Mouse (Mus musculus): ENCODE results near the gene Usp32.

The Usp32 gene

DNA sequence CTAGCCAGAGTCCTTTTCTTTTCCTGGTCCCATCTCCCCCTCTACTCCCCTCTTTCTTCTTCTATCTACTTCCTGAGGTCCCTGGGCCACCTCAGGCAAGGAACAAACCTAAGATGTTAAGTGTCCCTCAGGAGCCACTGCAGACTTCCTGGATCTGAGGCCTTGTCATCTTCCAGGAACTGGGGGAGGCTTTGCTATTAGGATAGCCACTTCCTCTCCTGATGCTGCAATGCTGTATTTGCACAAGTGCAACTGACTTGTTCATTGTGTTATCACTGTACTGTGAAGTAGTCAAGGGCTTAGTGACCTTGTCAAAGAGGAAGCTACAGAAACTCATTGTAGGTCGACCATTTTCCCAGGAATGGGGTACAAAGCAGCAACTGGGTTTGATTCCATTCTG is 160.6 kb downstream of the Usp32 start:
- DNase-seq (ENCODE audit: low spot score) = no peak

DNA sequence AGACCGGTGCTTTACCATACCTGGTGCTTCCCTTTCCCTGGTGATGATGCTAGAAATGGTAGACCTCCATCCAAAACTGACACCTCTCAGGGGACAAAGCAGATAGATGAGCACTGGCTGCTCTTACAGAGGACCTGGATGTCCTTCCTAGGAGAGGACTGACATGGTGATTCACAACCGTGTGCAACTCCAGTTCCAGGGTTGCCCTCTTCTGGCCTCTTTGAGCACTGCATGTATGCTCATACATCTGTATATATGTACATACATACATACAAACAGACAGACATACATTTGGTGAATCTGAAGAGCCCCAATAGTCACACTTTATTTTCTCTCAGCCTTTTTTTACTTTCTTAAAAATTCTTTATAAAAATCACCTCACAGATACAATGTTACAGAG is 161.8 kb downstream of the Usp32 start:
- peak; percentile 39 for DNase-seq (ENCODE audit: low spot score)

DNA sequence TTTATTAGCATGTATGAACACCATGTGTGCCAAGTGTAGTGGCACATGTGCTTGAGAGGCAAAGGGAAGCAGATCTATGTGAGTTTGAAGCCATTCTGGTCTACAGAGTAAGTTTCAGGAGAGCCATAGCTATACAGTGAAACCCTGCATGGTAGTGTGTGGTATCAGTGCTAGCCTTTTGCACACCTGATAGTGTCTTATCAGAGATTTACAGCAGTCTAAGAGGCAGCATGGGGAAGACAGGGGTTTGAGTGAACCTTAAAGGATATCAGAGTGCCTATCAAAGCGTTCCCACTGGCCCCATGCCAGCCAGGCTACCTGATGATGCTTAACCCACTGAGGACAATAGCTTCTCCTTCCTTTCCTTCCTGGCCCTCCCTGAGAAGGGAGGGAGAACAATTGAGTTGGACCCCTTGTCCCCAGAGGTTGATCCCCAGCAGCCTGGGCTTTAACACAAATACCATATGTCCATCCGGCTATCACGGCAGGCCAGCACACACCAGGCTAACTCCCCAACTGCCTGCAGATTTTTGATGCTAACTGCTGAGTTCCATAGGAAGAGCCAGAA is 162.5 kb downstream of the Usp32 start:
- DNase-seq (ENCODE audit: low spot score) = no peak

DNA sequence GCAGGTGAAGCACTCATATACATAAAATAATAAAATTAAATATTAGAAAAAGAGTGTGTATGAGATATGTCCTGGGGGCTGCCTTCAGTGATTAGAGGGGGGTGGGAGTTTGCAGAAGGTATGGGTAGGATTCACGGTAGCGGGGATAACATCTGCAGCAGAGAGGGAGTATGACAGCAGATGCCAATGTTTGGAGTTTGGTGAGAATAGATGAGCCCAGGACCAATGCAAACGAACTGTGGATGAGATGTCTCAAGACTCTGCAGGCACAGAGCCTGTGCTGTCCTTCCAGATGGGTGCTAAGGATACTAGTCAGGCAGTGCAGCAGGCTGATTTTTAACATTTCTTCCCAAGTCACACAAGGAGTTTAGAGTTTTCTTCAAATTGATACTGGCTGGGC is 163.3 kb downstream of the Usp32 start:
- no peak for DNase-seq (ENCODE audit: low spot score)

DNA sequence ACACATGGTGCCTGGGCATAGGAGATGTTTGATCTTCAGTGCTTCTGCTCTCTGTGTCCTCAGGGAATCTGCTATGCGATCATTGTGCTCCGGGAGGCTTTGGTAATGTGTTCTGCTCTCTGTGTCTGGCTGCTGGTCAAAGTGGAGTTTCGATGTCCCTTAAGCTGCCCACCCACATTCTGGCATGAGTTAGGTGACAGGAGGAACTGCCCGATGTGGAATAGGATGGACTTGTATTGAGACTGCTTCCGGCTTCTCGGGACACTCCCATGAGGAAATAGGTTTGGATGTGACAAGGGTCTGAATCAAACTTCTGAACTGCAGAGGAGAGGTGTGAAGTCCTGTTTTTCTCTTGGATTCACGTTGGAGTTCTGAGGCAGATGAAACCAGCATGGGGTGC is 165.4 kb downstream of the Usp32 start:
- DNase-seq (ENCODE audit: low spot score) = no peak

DNA sequence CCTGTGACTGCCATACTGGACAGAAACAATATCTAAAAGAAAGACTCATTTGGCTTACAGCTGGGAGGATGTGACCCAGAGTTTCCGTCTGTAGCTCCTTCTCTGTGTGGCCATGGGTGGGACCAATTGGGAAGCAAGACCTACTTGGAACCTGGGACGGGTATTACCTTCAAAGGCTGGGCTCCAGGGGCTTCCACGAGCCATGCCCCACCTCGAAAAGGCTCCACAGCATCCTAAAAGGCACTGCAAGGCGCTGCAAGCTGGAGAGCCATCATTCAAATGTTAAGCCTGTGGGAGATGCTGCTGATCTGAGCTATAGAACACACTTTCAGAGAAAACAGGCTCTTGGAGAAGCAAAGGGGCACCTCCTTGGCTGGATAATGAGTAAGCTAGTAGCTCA is 166.3 kb downstream of the Usp32 start:
- DNase-seq (ENCODE audit: low spot score) = no peak

DNA sequence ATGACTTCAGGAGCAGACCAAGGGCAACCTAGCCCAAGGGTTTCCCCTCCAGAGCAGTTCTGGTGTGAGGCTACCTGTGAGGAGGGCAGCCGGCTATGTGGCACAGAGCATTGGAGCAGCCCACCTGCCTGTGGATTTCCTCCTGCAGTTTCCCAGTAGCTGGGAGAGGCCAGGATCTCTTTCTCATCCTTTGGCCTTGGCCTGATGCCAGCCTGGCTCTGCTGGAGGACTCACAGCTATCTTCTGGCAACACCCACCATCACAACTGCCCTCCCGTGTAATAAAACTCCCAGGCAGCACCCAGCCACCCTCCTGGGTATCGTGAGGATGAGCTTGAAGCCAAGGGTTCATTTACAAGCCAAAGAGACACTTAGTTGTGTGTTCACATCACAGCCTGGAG is 167.9 kb downstream of the Usp32 start:
- DNase-seq (ENCODE audit: low spot score) = no peak

DNA sequence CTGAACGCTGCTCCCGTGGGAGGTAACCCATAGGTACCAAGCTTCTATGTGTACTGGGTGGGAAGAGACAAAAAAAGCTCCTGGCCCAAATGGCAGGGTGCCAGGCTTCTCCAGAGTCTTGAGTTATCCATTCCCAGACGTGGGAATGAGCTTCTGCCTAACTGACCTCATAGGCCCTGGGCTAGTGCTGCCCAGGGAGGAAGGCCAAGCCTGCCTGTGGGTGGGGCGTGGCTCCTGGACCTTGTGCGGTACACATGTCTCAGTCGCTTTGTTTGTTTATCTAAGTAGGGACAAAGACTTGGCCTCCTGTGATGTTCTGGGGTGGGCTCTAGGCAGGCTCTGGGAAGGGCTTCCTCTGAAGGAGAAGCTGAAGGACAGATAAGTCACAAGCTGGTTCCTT is 171.2 kb downstream of the Usp32 start:
- DNase-seq (ENCODE audit: low spot score) = no peak

DNA sequence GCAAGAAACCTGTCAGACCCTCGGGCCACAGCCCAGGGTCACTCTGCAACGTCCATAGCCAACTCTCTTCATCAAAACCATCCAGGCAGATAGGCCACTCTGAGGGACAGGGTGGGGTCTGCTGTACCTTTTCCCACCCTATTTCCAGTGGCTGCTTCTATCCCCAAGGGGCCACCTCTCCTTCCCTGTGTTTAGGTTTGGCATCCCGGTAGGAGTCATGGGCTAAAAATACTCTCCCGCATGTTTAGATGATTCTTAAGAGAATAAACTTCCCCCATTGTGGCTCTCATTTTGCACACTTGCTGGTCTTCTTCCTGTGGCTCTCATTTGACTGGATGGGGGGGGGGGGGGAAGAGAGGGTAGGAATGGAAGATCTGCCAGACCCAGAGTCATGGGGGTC is 171.7 kb downstream of the Usp32 start:
- no peak for DNase-seq (ENCODE audit: low spot score)

DNA sequence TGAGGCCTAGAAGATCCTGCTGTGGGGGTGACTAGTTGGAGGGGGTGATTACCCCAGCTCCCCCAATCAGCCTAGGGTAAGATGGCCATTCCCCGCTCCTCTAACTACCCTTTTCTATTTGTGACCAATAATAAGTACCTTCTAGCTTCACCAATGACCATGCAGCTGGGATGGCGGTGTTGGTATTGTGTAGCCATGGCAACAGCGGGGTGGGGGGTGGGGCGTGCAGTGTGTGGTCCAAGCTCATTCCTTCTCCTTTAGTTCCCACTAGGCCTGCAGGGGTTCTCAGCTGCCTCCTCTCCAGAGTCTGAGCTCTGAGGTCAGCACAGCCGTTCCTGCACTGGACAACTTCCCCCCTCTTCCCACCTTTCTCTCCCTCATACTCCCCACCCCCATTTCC is 172.8 kb downstream of the Usp32 start:
- DNase-seq (ENCODE audit: low spot score) = no peak

DNA sequence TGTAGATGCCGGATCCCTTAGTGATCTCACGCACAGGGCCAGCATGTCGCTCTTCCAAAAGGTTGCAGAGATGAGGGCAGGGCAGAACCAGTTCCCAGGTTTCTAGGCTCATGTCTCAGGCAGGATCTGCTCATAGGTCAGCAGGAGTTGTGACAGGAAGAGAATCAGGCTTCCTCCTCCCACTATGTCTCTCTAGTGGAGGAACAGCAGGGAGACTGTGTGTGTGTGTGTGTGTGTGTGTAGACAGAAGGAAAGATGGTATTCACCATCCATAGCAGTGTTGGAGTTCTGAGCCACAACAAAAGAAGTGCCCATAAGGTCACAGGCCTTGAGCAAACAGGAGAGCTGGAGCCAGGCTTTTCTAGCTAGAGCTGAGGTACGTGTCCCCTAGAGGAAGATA is 173.3 kb downstream of the Usp32 start:
- no peak for DNase-seq (ENCODE audit: low spot score)

DNA sequence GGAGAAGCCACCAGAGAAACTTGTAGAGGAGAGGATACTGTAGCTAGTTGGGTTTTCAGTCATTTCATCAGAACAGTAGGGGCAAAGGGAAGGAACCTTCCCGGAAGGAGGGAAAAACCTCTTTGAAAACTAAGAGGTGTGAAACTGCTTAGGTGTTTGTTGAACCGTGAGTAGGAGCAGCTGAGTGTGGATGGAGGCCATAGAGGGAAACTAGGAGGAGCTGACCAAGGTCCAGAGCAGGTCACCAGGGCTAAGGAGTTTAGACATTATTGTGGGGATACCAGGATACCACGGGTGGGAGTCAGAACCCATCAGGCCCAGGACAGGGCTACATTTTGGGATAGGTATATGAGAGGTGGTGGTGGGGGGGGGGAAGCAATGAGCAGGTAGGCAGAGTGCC is 176.4 kb downstream of the Usp32 start:
- no peak for DNase-seq (ENCODE audit: low spot score)

DNA sequence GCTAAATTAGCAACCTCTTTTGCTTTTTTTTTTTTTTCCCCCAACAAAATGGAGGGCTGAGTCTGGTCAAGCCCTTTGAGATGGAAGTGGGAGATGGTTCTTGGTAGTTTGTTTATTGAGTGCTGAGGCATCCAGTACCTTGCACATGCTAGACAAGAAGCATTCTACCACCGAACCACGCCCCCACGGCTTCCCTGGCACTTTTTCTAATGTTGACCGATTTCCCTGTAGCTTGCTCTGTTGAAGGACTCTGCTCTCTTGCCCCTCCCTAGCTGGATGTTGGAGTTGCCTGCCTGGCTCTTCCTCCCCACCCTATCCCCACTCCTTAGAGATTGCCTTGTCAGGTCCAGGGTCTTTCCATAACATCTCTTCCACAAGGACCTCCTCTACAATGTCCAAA is 177.4 kb downstream of the Usp32 start:
- no peak for DNase-seq (ENCODE audit: low spot score)

DNA sequence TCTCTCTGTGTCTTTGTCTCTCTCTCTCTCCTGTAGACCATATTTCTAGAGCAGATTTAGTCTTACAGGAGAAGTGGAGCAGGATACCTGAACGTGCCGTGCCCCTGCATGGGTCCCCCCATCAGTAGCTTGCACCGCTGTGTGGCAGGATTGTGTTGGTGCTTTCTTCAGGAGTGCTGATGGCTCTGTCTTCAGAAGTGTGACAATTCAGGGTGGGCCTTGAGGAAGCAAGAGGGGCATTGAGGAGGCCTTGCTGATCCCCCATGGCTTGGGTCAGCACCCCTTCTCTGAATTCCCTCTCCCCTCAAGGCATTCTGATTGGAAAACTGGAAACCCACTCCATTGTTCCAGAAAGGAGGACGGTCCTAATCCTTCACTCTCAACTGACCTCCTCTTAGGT is 178.4 kb downstream of the Usp32 start:
- no peak for DNase-seq (ENCODE audit: low spot score)

DNA sequence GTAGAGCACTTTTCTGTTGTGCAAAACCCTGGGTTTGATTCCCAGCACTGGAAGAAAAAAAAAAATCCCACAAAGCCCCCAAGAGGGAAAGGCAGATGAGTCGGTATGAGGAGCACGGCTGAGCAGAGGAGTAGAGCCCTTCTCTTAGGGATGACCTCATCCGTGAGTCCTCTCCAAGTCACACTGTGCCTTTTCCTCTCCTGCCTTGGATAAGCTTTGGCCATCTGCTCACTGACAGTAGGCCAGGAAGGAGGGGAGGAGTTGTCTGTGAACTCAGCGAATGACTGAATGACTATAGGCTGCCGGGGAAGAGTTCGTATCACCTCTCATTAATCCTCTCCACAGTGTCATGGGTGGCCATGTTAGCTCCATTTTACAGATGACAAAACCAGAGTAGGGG is 179.2 kb downstream of the Usp32 start:
- DNase-seq (ENCODE audit: low spot score) = no peak

DNA sequence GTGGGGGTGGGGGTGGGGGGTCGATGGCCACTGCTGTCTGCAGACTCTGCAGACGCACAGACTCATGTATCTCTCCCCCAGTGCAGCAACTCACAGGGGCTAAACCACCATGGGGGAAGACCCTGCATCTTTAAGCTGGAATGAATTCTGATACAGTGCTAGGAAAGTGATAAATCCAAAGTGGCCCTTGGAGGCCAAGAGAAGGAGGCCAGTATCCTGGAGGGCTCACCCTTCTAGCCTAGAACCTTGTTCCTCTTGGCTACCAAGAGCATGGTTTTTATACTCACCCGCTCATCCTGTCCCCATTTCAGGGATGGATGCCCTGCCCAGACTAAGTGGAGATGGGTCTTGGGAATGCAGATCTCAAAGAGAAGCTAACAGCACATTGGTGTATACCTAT is 179.7 kb downstream of the Usp32 start:
- no peak for DNase-seq (ENCODE audit: low spot score)

DNA sequence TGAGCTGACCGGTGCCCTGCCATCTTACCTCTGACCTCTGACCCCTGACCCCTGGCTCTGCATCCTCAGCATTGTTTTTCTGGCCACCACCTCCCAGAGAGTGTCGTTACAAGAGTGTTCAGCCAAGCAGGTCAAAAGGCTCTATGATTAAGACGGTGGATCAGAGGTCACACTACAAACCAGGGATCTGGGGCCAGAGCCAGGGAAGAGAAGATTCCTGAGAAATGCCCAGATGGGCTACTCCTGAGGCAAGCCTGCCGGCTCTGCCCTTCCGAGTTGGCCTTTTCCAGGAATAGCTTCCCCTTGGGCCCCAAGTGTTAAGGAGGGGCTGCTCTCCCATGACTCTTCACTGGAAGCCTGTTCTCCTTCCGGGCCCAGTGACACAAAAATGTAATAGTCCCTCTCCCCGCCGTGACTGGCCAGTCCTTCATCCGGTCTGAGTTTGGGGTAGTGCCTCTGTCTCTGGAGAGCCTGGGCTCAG is 180.2 kb downstream of the Usp32 start:
- no peak for DNase-seq (ENCODE audit: low spot score)

DNA sequence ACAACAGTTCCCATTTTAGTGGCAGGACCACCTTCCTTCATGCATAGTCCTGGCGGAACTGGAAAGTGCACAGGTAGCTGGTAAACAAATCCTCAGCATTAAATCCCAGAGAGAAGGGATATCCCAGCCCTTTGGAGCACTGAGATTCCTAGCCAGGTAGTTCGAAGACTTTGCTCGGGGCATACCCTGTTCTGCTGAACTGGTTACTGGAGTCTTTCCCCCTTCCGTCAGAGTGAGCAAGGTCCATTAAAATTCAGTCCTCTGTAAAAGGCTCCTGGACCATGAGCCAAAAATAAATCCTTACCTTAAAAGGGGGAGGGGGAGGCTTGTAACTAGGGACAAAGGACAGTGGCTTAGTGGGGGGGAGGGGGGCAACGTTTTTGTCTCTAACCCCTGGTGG is 180.8 kb downstream of the Usp32 start:
- no peak for DNase-seq (ENCODE audit: low spot score)

DNA sequence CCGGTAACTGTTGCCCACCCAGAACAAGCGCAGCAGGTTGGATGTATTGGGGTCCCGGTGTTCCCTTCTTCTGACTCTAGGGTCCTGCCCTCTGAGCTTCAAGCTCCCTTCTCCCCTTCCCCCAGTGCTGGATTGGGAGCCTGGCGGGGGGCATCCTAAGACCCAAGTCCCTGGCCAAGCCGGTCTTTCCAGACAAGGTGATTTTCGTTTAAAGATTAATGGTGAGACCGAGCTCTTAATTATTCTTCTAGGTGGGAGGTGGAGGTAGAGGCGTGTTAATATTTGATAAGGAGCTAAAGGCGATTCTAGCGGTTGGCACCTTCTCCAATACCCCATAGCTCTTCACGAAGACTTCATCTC is 181.7 kb downstream of the Usp32 start:
- DNase-seq (ENCODE audit: low spot score) = no peak

DNA sequence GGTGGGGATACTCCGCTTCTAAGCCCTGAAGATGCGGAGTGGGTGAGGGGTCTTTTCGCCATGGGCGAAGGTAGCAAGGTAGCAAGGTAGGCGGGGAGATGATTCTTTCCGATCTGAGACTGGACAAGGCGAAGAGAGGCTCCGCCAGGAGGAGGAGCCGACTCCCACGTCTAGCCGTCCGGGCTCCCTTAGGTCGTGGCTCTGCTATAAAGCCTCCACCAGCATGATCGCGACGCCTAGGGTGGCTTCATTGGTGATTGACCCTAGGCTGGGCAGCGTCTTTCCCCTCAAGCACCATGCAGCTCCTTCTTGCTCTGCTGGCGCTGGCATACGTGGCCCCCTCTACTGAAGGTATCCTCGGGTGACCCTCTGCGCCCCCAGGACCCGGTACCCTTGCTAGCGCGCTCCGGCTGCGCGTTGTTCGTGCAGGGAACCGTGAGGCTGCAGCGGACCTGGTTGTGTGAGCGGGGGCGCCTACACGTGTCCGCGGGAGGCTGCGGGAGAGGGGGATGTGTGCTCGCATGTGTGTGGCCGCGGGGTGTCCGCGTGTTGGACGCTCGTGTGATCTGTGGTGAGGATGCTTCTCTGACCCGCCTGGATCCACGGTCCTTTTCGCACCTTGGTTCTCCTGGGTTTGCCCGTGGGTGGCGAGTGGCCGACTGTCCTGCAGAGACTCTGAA is 182.2 kb downstream of the Usp32 start, which contains the start of gene Car4:
Car4 (plus strand) TSS at position 196 of the 680 bp plus-strand sequence.
- no peak for DNase-seq (ENCODE audit: low spot score)

DNA sequence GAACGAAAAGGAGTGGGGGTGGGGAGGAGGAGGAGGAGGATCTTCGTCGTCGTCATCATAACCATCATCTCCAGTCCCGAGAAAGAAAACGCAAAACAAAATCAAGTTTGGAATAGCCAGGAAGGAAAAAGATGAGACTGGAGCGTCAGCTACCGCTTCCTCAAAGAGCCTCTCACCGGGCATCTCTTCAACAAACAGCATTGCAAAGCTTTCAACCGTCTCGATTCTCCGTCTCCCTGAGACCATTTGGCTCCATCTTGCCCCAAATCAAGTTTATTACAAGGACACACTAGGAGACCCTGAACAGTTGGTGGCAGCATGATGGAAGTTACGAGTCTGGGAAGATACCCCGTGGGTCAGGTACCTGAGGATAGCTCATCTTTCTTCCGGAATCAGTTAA is 182.8 kb downstream of the Usp32 start:
- no peak for DNase-seq (ENCODE audit: low spot score)

DNA sequence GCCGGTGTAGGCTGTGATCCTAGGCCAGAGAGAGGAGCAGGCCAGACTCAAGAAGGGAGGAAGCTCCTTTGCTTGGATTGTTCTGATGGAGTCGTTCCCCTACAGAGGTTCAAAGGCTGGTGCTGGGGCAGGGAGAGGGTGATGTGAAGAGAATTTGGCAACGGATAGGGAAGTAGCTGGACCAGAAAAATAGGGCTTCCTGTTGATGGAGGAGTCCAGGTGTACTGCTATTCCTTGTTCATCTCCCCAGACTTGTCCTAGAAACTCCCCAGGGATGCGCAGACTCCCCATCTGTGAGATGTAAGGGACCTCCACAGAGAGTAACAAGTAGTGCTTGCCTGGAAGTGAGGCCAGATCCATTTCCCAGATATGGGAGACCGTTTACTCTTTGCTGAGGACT is 183.6 kb downstream of the Usp32 start:
- no peak for DNase-seq (ENCODE audit: low spot score)

DNA sequence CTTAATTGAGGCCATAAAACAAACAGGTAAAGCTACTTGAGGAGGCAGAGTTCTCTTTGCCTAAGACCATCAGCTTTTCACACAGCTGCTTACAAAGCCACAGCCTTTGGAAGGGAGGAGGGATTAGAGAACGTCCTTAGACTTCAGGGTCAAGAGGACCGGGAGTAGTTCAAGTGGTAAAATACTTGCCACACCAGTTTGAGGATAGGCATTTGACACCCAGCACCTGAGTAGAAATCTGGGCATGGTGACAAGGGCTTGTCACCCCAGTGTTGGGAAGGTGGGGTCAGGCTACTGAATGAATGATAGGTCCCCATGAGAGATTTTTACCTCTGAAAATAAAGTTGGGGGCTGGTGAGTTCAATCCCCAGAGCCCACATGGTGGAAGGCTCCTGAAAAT is 187.3 kb downstream of the Usp32 start:
- DNase-seq (ENCODE audit: low spot score) = no peak

DNA sequence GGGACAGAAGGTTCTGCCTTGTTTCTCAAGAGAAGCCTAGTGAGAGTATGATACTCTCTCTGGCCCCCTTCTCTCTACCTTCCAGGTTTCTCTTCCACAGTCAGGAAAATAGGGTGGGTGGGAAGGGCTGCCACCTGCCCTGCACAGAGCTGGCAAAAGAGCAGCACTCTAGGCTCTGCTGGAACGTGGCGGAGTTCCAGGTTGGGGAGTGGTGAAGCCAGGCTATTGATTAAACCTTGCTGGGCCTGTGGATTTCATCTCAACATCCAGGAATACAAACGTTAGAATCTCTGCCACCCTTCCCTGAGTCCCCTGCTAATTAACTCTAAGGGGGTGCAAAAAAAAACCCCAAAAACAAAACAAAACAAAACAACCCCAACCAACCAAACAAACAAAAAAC is 191.4 kb downstream of the Usp32 start:
- DNase-seq (ENCODE audit: low spot score) = no peak

All from c-Kit-positive CD71-positive TER-119-positive erythroid progenitor cells, embryonic 14.5 days (primary cell).